18 mouse cellular contexts compared by ENCODE assay signal in the genomic region with DNA sequence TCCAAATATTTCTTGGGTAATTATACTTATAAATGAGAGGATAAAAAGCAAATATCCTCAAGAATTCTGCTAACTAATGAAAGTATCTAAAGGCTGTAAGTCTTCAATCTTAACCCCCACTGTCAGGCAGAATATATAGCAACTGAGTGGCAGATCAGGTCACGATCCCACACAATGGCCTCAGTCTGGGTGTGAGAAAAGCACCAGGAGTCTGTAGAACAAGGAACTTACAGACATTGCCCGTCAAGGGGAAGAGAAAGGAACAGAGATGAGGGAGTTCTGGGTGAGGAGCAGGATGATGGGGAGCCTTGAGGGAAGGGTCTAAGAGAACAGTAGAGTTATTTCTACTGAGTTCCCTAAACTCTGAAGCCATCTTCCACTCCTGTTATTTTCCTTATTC. TPM values are rescaled to one million over a fixed set of nuclear protein-coding genes. Genes with fewer than 3 reads are reported as not detected.
DNase-seq lines count a peak whose midpoint lies in the region; ATAC-seq and TF ChIP-seq lines count a peak whose summit lies in the region.
"Had no signal": no experiment of that assay in that cellular context is flagged by ENCODE, and none has a peak within 500 bp of the region (broad histone marks: within the 10 kb centered on the region; RNA-seq: fewer than 3 reads in every experiment).

No protein-coding gene starts in this region.

- H3K9ac ChIP-seq in stomach, embryonic 16.5 days (ENCODE audit: low read length) = no peak overlapping the region
- H3K9ac ChIP-seq in stomach, postnatal 0 days (ENCODE audit: low read length) = no peak overlapping the region
- no peak overlapping the region for H3K9ac ChIP-seq in hindbrain, embryonic 13.5 days
- H3K9ac ChIP-seq: limb, embryonic 13.5 days; liver, postnatal 0 days had no signal

- WGBS in stomach, embryonic 16.5 days = 49% methylated on average over 2 of the region's 2 CpGs
- 56% methylated on average over 2 of the region's 2 CpGs for WGBS in stomach, postnatal 0 days
- WGBS in hindbrain, embryonic 13.5 days = 6% methylated on average over 2 of the region's 2 CpGs

- H3K4me3 ChIP-seq in stomach, embryonic 16.5 days (replicated peaks; ENCODE audit: low read length) = no peak overlapping the region
- no peak overlapping the region for H3K4me3 ChIP-seq in stomach, postnatal 0 days (ENCODE audit: low read depth, low read length)
- H3K4me3 ChIP-seq in hindbrain, embryonic 13.5 days = no peak overlapping the region
- H3K4me3 ChIP-seq: heart, adult 2 months; limb, embryonic 13.5 days had no signal

- no peaks in the 10 kb centered on the region for H3K9me3 ChIP-seq in stomach, embryonic 16.5 days (replicated peaks; ENCODE audit: control insufficient read depth, low read length)
- H3K9me3 ChIP-seq in stomach, postnatal 0 days (ENCODE audit: control insufficient read depth, low read length) = no peaks in the 10 kb centered on the region
- no peaks in the 10 kb centered on the region; the same call in 1 of the 2 replicates for H3K9me3 ChIP-seq in hindbrain, embryonic 13.5 days
- H3K9me3 ChIP-seq: limb, embryonic 13.5 days had no signal

- H3K27ac ChIP-seq in stomach, embryonic 16.5 days (ENCODE audit: low read length) = peak overlapping the region; percentile 55; the same call in 1 of the 2 replicates
- no peak overlapping the region for H3K27ac ChIP-seq in stomach, postnatal 0 days (replicated peaks)
- H3K27ac ChIP-seq in hindbrain, embryonic 13.5 days = peak overlapping the region; percentile 69
- H3K27ac ChIP-seq: heart, adult 2 months; limb, embryonic 13.5 days; macrophage had no signal

- ATAC-seq in stomach, embryonic 16.5 days (ENCODE audit: insufficient read depth, low FRiP score) = no peak
- ATAC-seq in stomach, postnatal 0 days (ENCODE audit: low FRiP score, low TSS enrichment) = no peak
- no peak for ATAC-seq in hindbrain, embryonic 13.5 days (ENCODE audit: low FRiP score)
- ATAC-seq: intestine, embryonic 16.5 days; liver, postnatal 0 days had no signal

- no peak for TF ChIP-seq EP300 in stomach, postnatal 0 days (optimal IDR thresholded peaks at IDR 0.05)

- no peak for TF ChIP-seq CTCF in stomach, postnatal 0 days (IDR thresholded peaks at IDR 0.05; ENCODE audit: low read depth)

- peaks cover 8% of the 10 kb centered on the region for H3K4me1 ChIP-seq in stomach, embryonic 16.5 days (ENCODE audit: control insufficient read depth, insufficient read depth, low read length)
- no peaks in the 10 kb centered on the region for H3K4me1 ChIP-seq in stomach, postnatal 0 days (replicated peaks; ENCODE audit: control insufficient read depth, insufficient read depth)
- H3K4me1 ChIP-seq in hindbrain, embryonic 13.5 days (replicated peaks) = peaks cover 15% of the 10 kb centered on the region
- H3K4me1 ChIP-seq: limb, embryonic 13.5 days had no signal

- H3K27me3 ChIP-seq in stomach, embryonic 16.5 days (ENCODE audit: control insufficient read depth, insufficient read depth, low read length) = no peaks in the 10 kb centered on the region
- H3K27me3 ChIP-seq in stomach, postnatal 0 days (ENCODE audit: control insufficient read depth, insufficient read depth, low read length) = no peaks in the 10 kb centered on the region
- H3K27me3 ChIP-seq in hindbrain, embryonic 13.5 days = no peaks in the 10 kb centered on the region
- H3K27me3 ChIP-seq: CH12.LX; limb, embryonic 13.5 days had no signal

- H3K36me3 ChIP-seq in stomach, embryonic 16.5 days (ENCODE audit: control insufficient read depth, insufficient read depth, low read length) = peaks cover 4% of the 10 kb centered on the region; the same call in 1 of the 2 replicates
- peaks cover 4% of the 10 kb centered on the region; the same call in 1 of the 2 replicates for H3K36me3 ChIP-seq in stomach, postnatal 0 days (ENCODE audit: control insufficient read depth, insufficient read depth, low read length)
- peaks cover 21% of the 10 kb centered on the region for H3K36me3 ChIP-seq in hindbrain, embryonic 13.5 days

- DNase-seq in embryo, embryonic 10 days (ENCODE audit: low spot score) = peak; percentile 37
- no peak for DNase-seq in embryo, embryonic 9.5 days (ENCODE audit: extremely low spot score)
- no peak for DNase-seq in stomach, postnatal 0 days (ENCODE audit: low spot score)
- DNase-seq in gastrocnemius, postnatal 10 days = no peak
- no peak for DNase-seq in gastrocnemius, adult 18-20 months (ENCODE audit: low spot score)
- no peak for DNase-seq in spleen, postnatal 36 days (ENCODE audit: low spot score in 2 of 2)
- DNase-seq: adrenal gland, postnatal 36 days; cerebellum, postnatal 25 days; heart, adult 2 months; heart, postnatal 10 days; kidney, postnatal 25 days; liver, postnatal 0 days had no signal

- H3K4me2 ChIP-seq in stomach, embryonic 16.5 days (ENCODE audit: low read depth, low read length) = no peak overlapping the region
- H3K4me2 ChIP-seq in stomach, postnatal 0 days (replicated peaks; ENCODE audit: low read depth) = no peak overlapping the region
- H3K4me2 ChIP-seq in hindbrain, embryonic 13.5 days = no peak overlapping the region
- H3K4me2 ChIP-seq: limb, embryonic 13.5 days had no signal

RNA-seq across cellular contexts. Expression of gene Dars, which starts 16.2 kb away (rescaled TPM):
- 156 and 178 TPM in 2 replicates for polyA plus RNA-seq in stomach, embryonic 16.5 days (2015; fragmentation: Nextera tagmentation; extraction: Ambion mirVana)
- 85.7 and 89.9 TPM in 2 replicates for polyA plus RNA-seq in stomach, postnatal 0 days (2015; fragmentation: Nextera tagmentation; extraction: Ambion mirVana)
- polyA plus RNA-seq in hindbrain, embryonic 13.5 days (2015; fragmentation: Nextera tagmentation; extraction: Ambion mirVana) = 163 and 165 TPM in 2 replicates
- total RNA-seq in gastrocnemius, postnatal 10 days (2021) = 10 to 100 TPM; 74.8 to 75.2 TPM
- total RNA-seq in gastrocnemius, adult 18-20 months (2021) = 10 to 100 TPM; 62.4 to 66.9 TPM

RNA-seq across cellular contexts. Expression of gene Mcm6, which starts 41.5 kb away (rescaled TPM):
- 197 and 200 TPM in 2 replicates for polyA plus RNA-seq in stomach, embryonic 16.5 days (2015; fragmentation: Nextera tagmentation; extraction: Ambion mirVana)
- polyA plus RNA-seq in stomach, postnatal 0 days (2015; fragmentation: Nextera tagmentation; extraction: Ambion mirVana) = 54.9 and 58.3 TPM in 2 replicates
- 78.7 and 81.3 TPM in 2 replicates for polyA plus RNA-seq in hindbrain, embryonic 13.5 days (2015; fragmentation: Nextera tagmentation; extraction: Ambion mirVana)
- total RNA-seq in gastrocnemius, postnatal 10 days (2021) = 10 to 100 TPM; 15.3 to 22.4 TPM
- total RNA-seq in gastrocnemius, adult 18-20 months (2021) = 1 to 10 TPM; 1.4 to 2.9 TPM
